Mouse (Mus musculus): ENCODE measurements around the gene Nav2. TPM values are rescaled to one million over a fixed set of nuclear protein-coding genes. Genes with fewer than 3 reads are reported as not detected.

The Nav2 gene
- polyA plus RNA-seq, 1 experiment from 2014 or later: 6.0 TPM

DNA sequence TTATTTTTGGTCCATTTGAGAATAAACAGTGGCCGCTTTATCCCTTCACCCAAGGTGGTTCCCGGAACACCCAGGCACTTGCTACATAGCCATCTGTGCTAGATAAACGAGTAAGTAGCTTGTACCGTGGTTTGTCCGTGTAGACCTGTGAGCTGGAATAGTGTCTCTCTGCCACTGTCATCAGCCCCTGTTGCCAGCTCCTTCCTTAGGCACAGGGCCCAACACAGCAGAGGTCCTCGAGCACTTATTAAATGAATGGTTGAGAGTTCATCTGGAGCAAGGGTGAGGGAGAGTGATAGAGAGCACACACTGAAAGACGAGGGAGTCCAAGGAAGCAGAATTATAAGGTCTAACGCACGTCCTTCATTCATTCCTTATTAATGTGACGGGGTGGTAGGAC, 106.0 kb downstream of the Nav2 start:
- Histone ChIP-seq H3K4me3 (ENCODE audit: low read depth, low read length) (no peak overlapping the region), H3K4me1 (replicated peaks; ENCODE audit: control insufficient read depth, insufficient read depth) (no peaks in the 10 kb centered on the region), H3K27ac (replicated peaks) (no peak overlapping the region), H3K4me2 (replicated peaks; ENCODE audit: low read depth) (no peak overlapping the region), H3K9me3 (ENCODE audit: control insufficient read depth, low read length) (no peaks in the 10 kb centered on the region), H3K36me3 (ENCODE audit: control insufficient read depth, insufficient read depth, low read length) (no peaks in the 10 kb centered on the region), H3K9ac (ENCODE audit: low read length) (no peak overlapping the region), H3K27me3 (ENCODE audit: control insufficient read depth, insufficient read depth, low read length) (no peaks in the 10 kb centered on the region)
- 86% methylated on average over 10 of the region's 10 CpGs for WGBS
- TF ChIP-seq CTCF (IDR thresholded peaks at IDR 0.05; ENCODE audit: low read depth): no peak
- no peak for TF ChIP-seq EP300 (optimal IDR thresholded peaks at IDR 0.05)
- DNase-seq (ENCODE audit: low spot score) (no peak), ATAC-seq (ENCODE audit: low FRiP score, low TSS enrichment) (no peak)

GRCm38 (mm10) chr7:49015297-49015696, 106.8 kb downstream of the Nav2 start:
- 92% methylated on average over 6 of the region's 6 CpGs for WGBS
- Histone ChIP-seq H3K9ac (ENCODE audit: low read length) (no peak overlapping the region), H3K27ac (replicated peaks) (no peak overlapping the region), H3K27me3 (ENCODE audit: control insufficient read depth, insufficient read depth, low read length) (no peaks in the 10 kb centered on the region), H3K4me1 (replicated peaks; ENCODE audit: control insufficient read depth, insufficient read depth) (no peaks in the 10 kb centered on the region), H3K4me2 (replicated peaks; ENCODE audit: low read depth) (no peak overlapping the region), H3K4me3 (ENCODE audit: low read depth, low read length) (no peak overlapping the region), H3K36me3 (ENCODE audit: control insufficient read depth, insufficient read depth, low read length) (no peaks in the 10 kb centered on the region), H3K9me3 (ENCODE audit: control insufficient read depth, low read length) (no peaks in the 10 kb centered on the region)
- TF ChIP-seq EP300 (optimal IDR thresholded peaks at IDR 0.05): no peak
- TF ChIP-seq CTCF (IDR thresholded peaks at IDR 0.05; ENCODE audit: low read depth): no peak
- DNase-seq (ENCODE audit: low spot score) (no peak), ATAC-seq (ENCODE audit: low FRiP score, low TSS enrichment) (no peak)

DNA sequence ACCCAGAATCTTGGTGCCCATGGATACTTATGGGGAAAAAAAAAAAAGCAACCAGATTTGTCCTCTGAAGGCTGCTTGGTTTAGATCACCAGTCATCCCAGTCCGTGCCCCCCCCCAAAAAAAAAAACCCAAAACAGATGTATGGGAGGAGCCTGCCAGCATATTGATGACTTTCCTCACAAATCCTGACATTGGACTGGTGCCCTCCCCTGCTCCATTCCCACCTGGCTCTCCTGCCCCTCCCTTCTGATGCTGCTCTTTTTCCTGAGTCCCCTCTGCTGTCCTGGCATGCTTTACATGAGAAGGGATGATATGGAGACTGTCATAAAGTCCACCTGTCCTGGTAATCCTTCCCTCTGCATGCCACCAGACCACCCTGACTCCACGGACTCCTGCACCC, 107.6 kb downstream of the Nav2 start:
- TF ChIP-seq CTCF (IDR thresholded peaks at IDR 0.05; ENCODE audit: low read depth) (no peak), EP300 (optimal IDR thresholded peaks at IDR 0.05) (no peak)
- no peak overlapping the region for H3K27ac ChIP-seq (replicated peaks)
- WGBS: 60% methylated on average over 2 of the region's 2 CpGs
- no peaks in the 10 kb centered on the region for H3K36me3 ChIP-seq (ENCODE audit: control insufficient read depth, insufficient read depth, low read length)
- DNase-seq (ENCODE audit: low spot score) (no peak), ATAC-seq (ENCODE audit: low FRiP score, low TSS enrichment) (no peak)
- H3K27me3 ChIP-seq (ENCODE audit: control insufficient read depth, insufficient read depth, low read length): no peaks in the 10 kb centered on the region
- no peak overlapping the region for H3K4me3 ChIP-seq (ENCODE audit: low read depth, low read length)
- H3K4me1 ChIP-seq (replicated peaks; ENCODE audit: control insufficient read depth, insufficient read depth): no peaks in the 10 kb centered on the region
- H3K9ac ChIP-seq (ENCODE audit: low read length): no peak overlapping the region
- no peak overlapping the region for H3K4me2 ChIP-seq (replicated peaks; ENCODE audit: low read depth)
- no peaks in the 10 kb centered on the region for H3K9me3 ChIP-seq (ENCODE audit: control insufficient read depth, low read length)

DNA sequence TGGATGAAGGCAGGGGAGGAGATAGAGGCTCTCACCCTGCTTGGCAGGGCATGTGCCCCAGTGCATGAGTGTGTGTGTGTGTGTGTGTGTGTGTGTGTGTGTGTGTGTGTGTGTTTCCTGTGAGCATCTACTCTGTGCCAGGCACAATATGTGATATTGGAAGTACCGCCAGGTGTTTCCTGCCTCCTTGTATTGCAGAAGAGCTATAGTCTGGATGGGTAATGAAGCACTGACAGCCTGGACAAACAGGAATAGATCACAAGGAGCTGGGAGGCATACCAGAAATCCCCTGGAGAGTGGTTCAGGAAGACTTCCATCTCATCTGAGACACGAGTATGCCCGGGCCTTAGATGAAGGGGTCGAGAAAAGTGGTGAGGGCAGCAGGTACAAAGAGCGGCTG, 109.3 kb downstream of the Nav2 start:
- no peak overlapping the region for H3K9ac ChIP-seq (ENCODE audit: low read length)
- H3K27ac ChIP-seq (replicated peaks): no peak overlapping the region
- no peaks in the 10 kb centered on the region for H3K9me3 ChIP-seq (ENCODE audit: control insufficient read depth, low read length)
- DNase-seq (ENCODE audit: low spot score): no peak
- H3K36me3 ChIP-seq (ENCODE audit: control insufficient read depth, insufficient read depth, low read length): no peaks in the 10 kb centered on the region
- no peak overlapping the region for H3K4me2 ChIP-seq (replicated peaks; ENCODE audit: low read depth)
- WGBS: 78% methylated on average over 5 of the region's 5 CpGs
- TF ChIP-seq CTCF (IDR thresholded peaks at IDR 0.05; ENCODE audit: low read depth) (no peak), EP300 (optimal IDR thresholded peaks at IDR 0.05) (no peak)
- no peak overlapping the region for H3K4me3 ChIP-seq (ENCODE audit: low read depth, low read length)
- no peaks in the 10 kb centered on the region for H3K27me3 ChIP-seq (ENCODE audit: control insufficient read depth, insufficient read depth, low read length)
- ATAC-seq (ENCODE audit: low FRiP score, low TSS enrichment): no peak
- H3K4me1 ChIP-seq (replicated peaks; ENCODE audit: control insufficient read depth, insufficient read depth): no peaks in the 10 kb centered on the region

GRCm38 (mm10) chr7:49018478-49018914, 110.0 kb downstream of the Nav2 start:
- H3K36me3 ChIP-seq (ENCODE audit: control insufficient read depth, insufficient read depth, low read length): no peaks in the 10 kb centered on the region
- H3K4me3 ChIP-seq (ENCODE audit: low read depth, low read length): no peak overlapping the region
- no peak overlapping the region for H3K4me2 ChIP-seq (replicated peaks; ENCODE audit: low read depth)
- H3K27me3 ChIP-seq (ENCODE audit: control insufficient read depth, insufficient read depth, low read length): no peaks in the 10 kb centered on the region
- no peak for TF ChIP-seq CTCF (IDR thresholded peaks at IDR 0.05; ENCODE audit: low read depth)
- TF ChIP-seq EP300 (optimal IDR thresholded peaks at IDR 0.05): no peak
- ATAC-seq (ENCODE audit: low FRiP score, low TSS enrichment): no peak
- 40% methylated on average over 7 of the region's 7 CpGs for WGBS
- H3K27ac ChIP-seq (replicated peaks): no peak overlapping the region
- no peaks in the 10 kb centered on the region for H3K4me1 ChIP-seq (replicated peaks; ENCODE audit: control insufficient read depth, insufficient read depth)
- H3K9ac ChIP-seq (ENCODE audit: low read length): no peak overlapping the region
- no peak for DNase-seq (ENCODE audit: low spot score)
- no peaks in the 10 kb centered on the region for H3K9me3 ChIP-seq (ENCODE audit: control insufficient read depth, low read length)

DNA sequence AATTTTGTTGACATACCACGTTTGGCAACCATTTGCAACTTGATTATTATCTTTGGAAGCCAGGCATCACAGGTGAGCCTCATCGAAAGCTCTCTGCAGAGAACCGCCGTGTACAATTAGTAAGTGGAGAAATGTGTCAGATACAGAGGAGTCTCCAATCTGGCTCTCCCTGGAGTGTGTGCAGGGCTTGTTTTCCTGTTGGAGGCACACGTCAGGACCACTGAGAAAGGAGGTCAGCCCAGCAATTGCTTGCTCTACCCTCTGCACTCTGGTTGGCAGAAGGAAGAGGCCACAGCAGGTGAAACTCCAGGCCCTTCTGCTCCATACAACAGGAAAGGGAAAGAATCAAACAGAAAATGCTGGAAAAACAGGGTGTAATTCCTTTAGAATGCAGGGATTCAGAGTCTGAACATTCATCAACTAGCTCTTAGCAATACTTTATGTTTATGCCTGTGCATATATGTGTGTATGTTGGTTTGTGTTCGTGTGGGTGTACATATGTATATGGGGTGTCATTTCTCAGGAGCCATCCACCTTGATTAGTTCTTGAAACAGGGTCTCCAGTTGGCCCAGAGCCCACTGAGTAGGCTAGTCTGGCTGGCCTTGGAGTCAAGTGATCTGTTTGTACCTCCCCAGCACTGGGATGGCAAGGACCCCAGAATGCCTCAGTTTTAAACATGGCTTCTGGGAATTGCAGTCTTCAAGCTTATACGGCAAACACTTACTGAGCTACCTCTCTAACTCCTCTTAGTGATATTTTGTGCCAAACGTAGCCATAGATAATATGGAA, 116.7 kb downstream of the Nav2 start:
- no peaks in the 10 kb centered on the region for H3K4me1 ChIP-seq (replicated peaks; ENCODE audit: control insufficient read depth, insufficient read depth)
- H3K27ac ChIP-seq (replicated peaks): no peak overlapping the region
- H3K4me2 ChIP-seq (replicated peaks; ENCODE audit: low read depth): no peak overlapping the region
- DNase-seq (ENCODE audit: low spot score) (no peak), ATAC-seq (ENCODE audit: low FRiP score, low TSS enrichment) (no peak)
- H3K27me3 ChIP-seq (ENCODE audit: control insufficient read depth, insufficient read depth, low read length): no peaks in the 10 kb centered on the region
- 59% methylated on average over 8 of the region's 8 CpGs for WGBS
- no peaks in the 10 kb centered on the region for H3K36me3 ChIP-seq (ENCODE audit: control insufficient read depth, insufficient read depth, low read length)
- TF ChIP-seq EP300 (optimal IDR thresholded peaks at IDR 0.05) (no peak), CTCF (IDR thresholded peaks at IDR 0.05; ENCODE audit: low read depth) (no peak)
- no peak overlapping the region for H3K9ac ChIP-seq (ENCODE audit: low read length)
- H3K9me3 ChIP-seq (ENCODE audit: control insufficient read depth, low read length): no peaks in the 10 kb centered on the region
- H3K4me3 ChIP-seq (ENCODE audit: low read depth, low read length): no peak overlapping the region
